Mouse (Mus musculus): ENCODE data around the gene Fanci. TPM values are rescaled to one million over a fixed set of nuclear protein-coding genes. Genes with fewer than 3 reads are reported as not detected.
A peak's percentile ranks its signal among the peaks of the same experiment; 100 is the strongest.

Fanci gene
- total RNA-seq, 2 experiments from 2014 or later = 0.38 to 0.70 TPM

- DNase-seq = no peak
Measured at GRCm38 (mm10) chr7:79464776-79465420, 73.2 kb downstream of the Fanci start.

GRCm38 (mm10) chr7:79465461-79466044 lies 73.8 kb downstream of the Fanci start:
- no peak for DNase-seq

- peak; percentile 100 for DNase-seq
Measured at GRCm38 (mm10) chr7:79466053-79466901, 74.5 kb downstream of the Fanci start, which contains the start of gene Polg. TSS of gene Polg (minus strand) at chr7:79466362.

- DNase-seq = no peak
Measured at GRCm38 (mm10) chr7:79467951-79468350, 76.2 kb downstream of the Fanci start.

GRCm38 (mm10) chr7:79468994-79469393 lies 77.3 kb downstream of the Fanci start:
- DNase-seq = no peak

GRCm38 (mm10) chr7:79469766-79470165 lies 78.0 kb downstream of the Fanci start:
- no peak for DNase-seq

- DNase-seq = no peak
Measured at GRCm38 (mm10) chr7:79470718-79471117, 79.0 kb downstream of the Fanci start.

GRCm38 (mm10) chr7:79471436-79471835 lies 79.7 kb downstream of the Fanci start:
- no peak for DNase-seq

- DNase-seq = no peak
Measured at GRCm38 (mm10) chr7:79472792-79473191, 81.1 kb downstream of the Fanci start.

- DNase-seq = no peak
Measured at GRCm38 (mm10) chr7:79473496-79474194, 81.9 kb downstream of the Fanci start.

- DNase-seq = no peak
Measured at GRCm38 (mm10) chr7:79474831-79475399, 83.2 kb downstream of the Fanci start.

GRCm38 (mm10) chr7:79486528-79486927 lies 94.8 kb downstream of the Fanci start:
- DNase-seq = peak; percentile 78 to 81

- peak; percentile 66 to 72 for DNase-seq
Measured at GRCm38 (mm10) chr7:79493915-79494314, 102.2 kb downstream of the Fanci start.

- peak; percentile 88 to 90 for DNase-seq
Measured at GRCm38 (mm10) chr7:79495988-79496815, 104.5 kb downstream of the Fanci start.

GRCm38 (mm10) chr7:79496816-79497328 lies 105.1 kb downstream of the Fanci start:
- no peak for DNase-seq

- no peak for DNase-seq
Measured at GRCm38 (mm10) chr7:79497701-79498115, 106.0 kb downstream of the Fanci start.

GRCm38 (mm10) chr7:79498356-79498755 lies 106.6 kb downstream of the Fanci start:
- no peak for DNase-seq

- peak in 1 of 2 experiments; percentile 24 for DNase-seq
Measured at GRCm38 (mm10) chr7:79498965-79499595, 107.4 kb downstream of the Fanci start.

Data from layer of hippocampus, postnatal 36 days (tissue).